Mouse (Mus musculus): ENCODE data around the gene Pcyt1a.

DNA sequence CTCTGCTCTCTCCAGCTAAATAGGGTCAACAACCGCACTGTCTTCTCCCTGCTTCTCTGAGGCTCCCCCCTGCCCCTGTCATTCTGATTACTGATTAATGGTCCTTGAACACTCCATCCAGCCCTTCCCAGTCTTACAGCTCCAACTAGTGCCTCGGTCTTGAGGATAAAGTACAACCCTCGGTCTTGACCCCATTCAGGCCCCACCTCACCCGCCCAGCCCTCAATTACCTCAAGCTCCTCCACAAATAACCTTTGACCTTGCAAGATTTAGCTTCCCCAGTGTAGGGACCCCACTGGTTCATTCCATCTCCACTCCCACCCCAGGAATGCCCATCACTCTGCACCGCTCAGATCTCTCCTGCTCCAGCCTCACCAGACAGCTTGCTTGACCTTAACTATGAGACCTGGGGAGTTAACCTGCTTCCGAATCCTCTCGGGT, 53.7 kb downstream of the Pcyt1a start:
- TF ChIP-seq POLR2A (IDR thresholded peaks at IDR 0.05; ENCODE audit: borderline replicate concordance, control insufficient read depth, low read depth, low read length) (no peak), CTCF (IDR thresholded peaks at IDR 0.05; ENCODE audit: control insufficient read depth, insufficient read depth, low read length) (no peak)

Data from bone marrow, adult 2 months (tissue).